Mouse (Mus musculus): Measurements from ENCODE around the gene Zfp408.
A peak's percentile ranks its signal among the peaks of the same experiment; 100 is the strongest.

The Zfp408 gene

GRCm38 (mm10) chr2:91649553-91650359 lies at the start of gene Zfp408, which contains the start of gene Arhgap1:
TSS of gene Zfp408 (minus strand) at chr2:91649791.
TSS of gene Arhgap1 (plus strand) at chr2:91649860.
- peak; percentile 99 for DNase-seq

GRCm38 (mm10) chr2:91699225-91699624 lies 49.6 kb upstream of the Zfp408 start:
- DNase-seq = no peak

- DNase-seq = peak; percentile 24
These were observed 46.6 kb upstream of the Zfp408 start for GRCm38 (mm10) chr2:91696225-91696590.

- DNase-seq = no peak
These were observed 46.0 kb upstream of the Zfp408 start for GRCm38 (mm10) chr2:91695436-91696224.

- no peak for DNase-seq
These were observed 39.9 kb upstream of the Zfp408 start for GRCm38 (mm10) chr2:91689452-91689851.

- peak; percentile 35 for DNase-seq
These were observed 34.3 kb upstream of the Zfp408 start for GRCm38 (mm10) chr2:91683919-91684318.

- peak; percentile 88 for DNase-seq
These were observed 33.3 kb upstream of the Zfp408 start for GRCm38 (mm10) chr2:91682850-91683249.

GRCm38 (mm10) chr2:91676961-91677360 lies 27.4 kb upstream of the Zfp408 start:
- DNase-seq = no peak

GRCm38 (mm10) chr2:91676420-91676819 lies 26.8 kb upstream of the Zfp408 start:
- DNase-seq = no peak

GRCm38 (mm10) chr2:91674895-91675294 lies 25.3 kb upstream of the Zfp408 start:
- no peak for DNase-seq

GRCm38 (mm10) chr2:91673587-91673986 lies 24.0 kb upstream of the Zfp408 start:
- no peak for DNase-seq

GRCm38 (mm10) chr2:91670038-91670437 lies 20.4 kb upstream of the Zfp408 start:
- no peak for DNase-seq

GRCm38 (mm10) chr2:91669326-91669725 lies 19.7 kb upstream of the Zfp408 start:
- DNase-seq = no peak

- DNase-seq = no peak
These were observed 18.2 kb upstream of the Zfp408 start for GRCm38 (mm10) chr2:91667747-91668146.

- no peak for DNase-seq
These were observed 16.9 kb upstream of the Zfp408 start for GRCm38 (mm10) chr2:91666386-91666910.

GRCm38 (mm10) chr2:91664780-91665179 lies 15.2 kb upstream of the Zfp408 start:
- DNase-seq = no peak

GRCm38 (mm10) chr2:91660981-91661380 lies 11.4 kb upstream of the Zfp408 start:
- no peak for DNase-seq

- no peak for DNase-seq
These were observed 10.1 kb upstream of the Zfp408 start for GRCm38 (mm10) chr2:91659657-91660056.

GRCm38 (mm10) chr2:91656774-91657173 lies 7.2 kb upstream of the Zfp408 start:
- peak; percentile 53 for DNase-seq

GRCm38 (mm10) chr2:91655827-91656226 lies 6.2 kb upstream of the Zfp408 start:
- DNase-seq = peak; percentile 45

GRCm38 (mm10) chr2:91655388-91655787 lies 5.8 kb upstream of the Zfp408 start:
- no peak for DNase-seq

GRCm38 (mm10) chr2:91652863-91653262 lies 3.3 kb upstream of the Zfp408 start:
- no peak for DNase-seq

GRCm38 (mm10) chr2:91651458-91652258 lies 2.1 kb upstream of the Zfp408 start:
- DNase-seq = no peak

All from lung, postnatal 10 days (tissue).